Mouse (Mus musculus): ENCODE measurements around the gene Olfr1042.

DNA sequence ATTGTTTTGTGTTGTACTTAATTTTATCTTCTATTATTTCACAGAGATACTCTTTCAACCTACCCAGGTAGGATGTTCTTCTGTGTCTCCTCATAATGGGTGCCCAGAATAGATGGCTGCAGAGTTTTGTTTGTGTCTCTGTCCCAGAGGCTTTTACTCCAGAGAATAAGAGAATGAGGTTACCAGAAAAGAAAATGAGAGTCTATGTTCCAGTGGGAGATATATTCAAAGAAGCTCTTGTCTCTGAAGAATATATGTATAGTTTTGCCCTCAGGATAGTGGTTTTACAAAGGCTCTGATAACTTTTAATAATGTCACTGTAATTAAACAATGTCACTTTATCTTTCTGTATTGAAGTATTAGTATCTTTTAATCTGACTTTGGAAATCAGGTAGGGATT is 23.9 kb upstream of the Olfr1042 start, which contains the start of gene Olfr52:
- TF ChIP-seq CTCF (IDR thresholded peaks at IDR 0.05; ENCODE audit: low read depth) = no peak
- no peak for TF ChIP-seq EP300 (IDR thresholded peaks at IDR 0.05; ENCODE audit: low read depth)

Measured in liver, postnatal 0 days (tissue).